Mouse (Mus musculus) liver, embryonic 15.5 days (tissue): ENCODE results near the gene Gpr89. TPM values are rescaled to one million over a fixed set of nuclear protein-coding genes. Genes with fewer than 3 reads are reported as not detected.

Source experiments
- ATAC-seq: fragments of 200-750 bp; cut with Nextera tagmentation; 2 replicates; pipeline ENCODE4 v1.8.0; 2017; ENCODE audit warnings: moderate number of reproducible peaks, mild to moderate bottlenecking, moderate library complexity; ENCODE audit not compliant: insufficient read depth
- H3K27ac ChIP-seq: fragments of 300-500 bp; sonication (generic); replicated peaks from 2 replicates; pipeline ENCODE4 v1.5.1; 2015; ENCODE audit warnings: mild to moderate bottlenecking, inconsistent platforms
- H3K27me3 ChIP-seq: fragments of 300-500 bp; sonication (generic); 2 replicates; pipeline ENCODE4 v1.6.1; 2015; ENCODE audit warnings: mild to moderate bottlenecking, inconsistent platforms
- H3K36me3 ChIP-seq: fragments of 300-500 bp; sonication (generic); replicated peaks from 2 replicates; pipeline ENCODE4 v1.6.1; 2015; ENCODE audit warnings: moderate library complexity, mild to moderate bottlenecking, inconsistent platforms
- H3K4me1 ChIP-seq: fragments of 300-500 bp; sonication (generic); replicated peaks from 2 replicates; pipeline ENCODE4 v1.6.1; 2015; ENCODE audit warnings: inconsistent platforms
- H3K4me2 ChIP-seq: fragments of 300-500 bp; sonication (generic); 2 replicates; pipeline ENCODE4 v1.6.1; 2015; ENCODE audit warnings: moderate library complexity, mild to moderate bottlenecking, inconsistent platforms
- H3K4me3 ChIP-seq: fragments of 300-500 bp; sonication (generic); replicated peaks from 2 replicates; pipeline ENCODE4 v1.5.1; 2015; ENCODE audit warnings: mild to moderate bottlenecking, inconsistent platforms
- H3K9ac ChIP-seq: fragments of 300-500 bp; sonication (generic); 2 replicates; pipeline ENCODE4 v1.6.1; 2015; ENCODE audit warnings: moderate library complexity, mild to moderate bottlenecking, inconsistent platforms
- H3K9me3 ChIP-seq: fragments of 300-500 bp; sonication (generic); replicated peaks from 2 replicates; pipeline ENCODE4 v1.6.1; 2016; ENCODE audit warnings: inconsistent platforms
- WGBS: fragments of 180-500 bp; shearing (Covaris S2); methylation state at CpG from one replicate; pipeline ENCODE4 v1.1.7; 2015; ENCODE audit warnings: mixed read lengths; ENCODE audit not compliant: insufficient replicate concordance; 5-methylcytosine and 5-hydroxymethylcytosine counted together
- polyA plus RNA-seq: library from polyadenylated mRNA; unstranded; fragments of >200 nt; fragmentation: Nextera tagmentation; extraction: Ambion mirVana; gene quantifications from 2 replicates; pipeline ENCODE4 v1.2.1, GENCODE M21; 2015

Gene Gpr89
- polyA plus RNA-seq = 22.3 and 23.6 TPM in 2 replicates

DNA sequence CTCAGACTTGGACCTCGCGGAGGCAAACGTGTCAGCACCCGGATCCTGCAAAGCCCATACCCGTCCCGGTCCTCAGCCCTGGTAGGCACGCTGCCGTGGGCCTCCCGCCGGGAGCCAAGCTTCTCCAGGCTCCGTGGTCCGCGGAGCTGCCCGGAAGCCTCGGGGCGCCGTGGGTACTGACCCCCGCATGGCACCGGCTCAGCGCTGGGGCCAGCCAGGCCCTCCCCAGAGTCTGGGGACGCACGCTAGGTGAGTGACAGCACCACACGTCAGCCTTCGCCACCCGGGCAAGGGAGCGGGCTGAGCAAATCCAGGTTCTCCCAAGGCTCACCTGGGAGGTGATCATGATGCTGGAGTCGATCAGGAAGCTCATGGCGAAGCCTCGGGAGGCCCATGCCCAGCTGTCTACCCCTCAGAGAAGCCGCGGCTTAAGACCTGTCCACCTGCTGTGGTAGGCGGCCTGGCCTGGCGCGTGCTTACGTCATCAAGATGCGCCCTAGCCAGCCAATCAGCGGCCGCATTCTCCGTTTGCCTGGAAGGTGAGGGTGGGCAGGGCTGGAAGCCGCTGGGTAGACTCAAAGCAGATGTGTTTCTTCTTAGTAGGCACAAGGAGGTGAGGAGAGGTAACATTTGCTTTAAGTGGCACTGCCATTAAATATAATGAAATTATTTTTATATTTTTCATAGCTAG lies at the start of gene Gpr89:
Gene Gpr89 (minus strand): TSS at position 496 of the 691 bp plus-strand sequence.
- Histone ChIP-seq H3K36me3 (no peaks in the 10 kb centered on the region), H3K9ac (peak within 1 kb of the TSS; percentile 87), H3K4me3 (peak within 1 kb of the TSS; percentile 75), H3K27me3 (peaks cover 11% of the 10 kb centered on the region; the same call in 1 of the 2 replicates), H3K27ac (peak within 1 kb of the TSS; percentile 43), H3K9me3 (no peaks in the 10 kb centered on the region), H3K4me1 (peaks cover 28% of the 10 kb centered on the region), H3K4me2 (peak within 1 kb of the TSS; percentile 93)
- WGBS = under 1% methylated on average over 40 of the region's 40 CpGs
- peak; percentile 96 for ATAC-seq

DNA sequence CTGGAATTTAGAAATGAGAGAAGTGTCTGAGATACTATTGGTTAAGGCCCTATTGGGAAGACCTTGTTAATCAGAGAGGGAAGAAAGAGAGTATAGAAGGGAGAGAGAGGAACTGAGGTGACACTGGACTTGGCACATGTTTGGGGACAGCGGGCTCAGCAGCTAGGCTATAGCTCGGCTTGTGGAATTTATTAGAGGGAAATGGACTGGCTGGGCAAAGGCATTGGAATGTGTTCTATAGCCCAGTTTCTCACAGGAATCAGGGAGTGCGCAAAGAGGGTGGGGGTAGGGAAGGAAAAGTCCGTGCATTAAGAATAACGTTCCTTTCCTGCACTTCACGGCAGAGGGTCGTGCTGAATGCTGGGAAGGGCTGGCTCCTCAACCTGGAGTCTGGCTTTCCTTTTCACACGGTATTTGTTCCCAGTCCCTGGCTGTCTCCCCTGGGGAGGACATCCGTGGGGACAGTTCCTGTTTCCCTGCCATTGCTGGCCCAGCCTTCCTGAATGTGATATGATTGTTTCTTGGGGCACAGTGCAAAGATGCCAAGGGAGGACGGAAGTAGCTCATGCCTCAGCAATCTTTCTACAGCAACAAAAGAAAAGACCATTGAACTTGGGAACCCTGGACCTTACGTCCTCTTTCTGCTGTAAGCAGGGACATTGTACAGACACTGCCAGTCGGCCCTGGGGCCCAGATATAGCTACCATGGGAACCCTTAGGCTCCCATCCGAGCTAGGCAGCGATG lies 48.5 kb upstream of the Gpr89 start:
- H3K9me3 ChIP-seq = no peaks in the 10 kb centered on the region
- H3K4me3 ChIP-seq = no peak overlapping the region
- no peak overlapping the region for H3K4me2 ChIP-seq
- H3K27ac ChIP-seq = no peak overlapping the region
- ATAC-seq = peak; percentile 34; the same call in 1 of the 2 replicates
- H3K9ac ChIP-seq = no peak overlapping the region
- 32% methylated on average over 14 of the region's 14 CpGs for WGBS
- no peaks in the 10 kb centered on the region for H3K36me3 ChIP-seq
- H3K4me1 ChIP-seq = no peaks in the 10 kb centered on the region
- H3K27me3 ChIP-seq = no peaks in the 10 kb centered on the region

DNA sequence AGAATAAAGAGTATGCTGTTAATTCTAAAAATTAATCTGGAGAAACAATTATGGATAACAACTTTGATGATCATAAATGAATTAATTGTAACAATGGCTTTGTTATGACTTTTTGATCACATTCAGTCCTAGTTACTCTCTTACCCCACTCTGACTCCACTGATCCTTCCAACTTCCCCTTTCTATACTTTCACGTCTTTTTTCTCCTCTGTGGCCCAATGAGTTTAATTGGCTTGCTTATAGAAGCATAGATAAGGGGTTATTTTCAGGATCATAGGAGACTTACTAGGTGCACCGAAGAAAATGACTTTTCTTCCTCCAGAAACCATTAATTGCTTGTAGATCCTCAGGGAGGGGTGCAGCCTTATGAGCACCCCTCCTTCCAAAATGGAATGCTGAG lies 37.6 kb upstream of the Gpr89 start:
- no peak for ATAC-seq
- WGBS = 52% methylated on average over 2 of the region's 2 CpGs
- Histone ChIP-seq H3K4me1 (no peaks in the 10 kb centered on the region), H3K4me3 (no peak overlapping the region), H3K27me3 (0 out of 2 replicates have a peak, but pooled peaks cover 2% of the 10 kb centered on the region), H3K9ac (no peak overlapping the region), H3K36me3 (no peaks in the 10 kb centered on the region), H3K9me3 (no peaks in the 10 kb centered on the region), H3K4me2 (no peak overlapping the region), H3K27ac (no peak overlapping the region)

DNA sequence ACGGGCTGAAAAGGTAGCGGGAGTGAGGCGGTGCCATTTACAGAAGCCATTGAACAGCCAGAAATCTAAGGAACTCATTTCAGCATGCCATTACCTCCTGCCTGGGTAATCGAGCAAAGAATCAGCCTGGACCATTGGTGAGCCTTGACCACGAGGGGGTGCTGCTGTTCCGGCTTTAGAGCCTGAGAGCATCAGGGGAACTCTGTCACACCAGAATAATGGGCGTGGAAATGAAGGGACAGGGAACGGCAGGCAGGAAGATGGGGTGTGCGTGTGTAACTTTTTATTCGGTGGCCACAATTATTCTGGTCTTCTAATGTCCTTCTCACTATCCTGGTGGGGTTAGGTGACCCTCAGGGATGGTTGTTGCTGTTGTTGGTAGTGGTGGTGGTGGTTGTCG lies 33.6 kb upstream of the Gpr89 start:
- no peak overlapping the region for H3K4me3 ChIP-seq
- ATAC-seq = no peak
- 9% methylated on average over 11 of the region's 11 CpGs for WGBS
- H3K9me3 ChIP-seq = no peaks in the 10 kb centered on the region
- no peak overlapping the region for H3K9ac ChIP-seq
- H3K4me2 ChIP-seq = no peak overlapping the region
- no peak overlapping the region for H3K27ac ChIP-seq
- H3K36me3 ChIP-seq = no peaks in the 10 kb centered on the region
- H3K27me3 ChIP-seq = peaks cover 11% of the 10 kb centered on the region
- no peaks in the 10 kb centered on the region for H3K4me1 ChIP-seq

DNA sequence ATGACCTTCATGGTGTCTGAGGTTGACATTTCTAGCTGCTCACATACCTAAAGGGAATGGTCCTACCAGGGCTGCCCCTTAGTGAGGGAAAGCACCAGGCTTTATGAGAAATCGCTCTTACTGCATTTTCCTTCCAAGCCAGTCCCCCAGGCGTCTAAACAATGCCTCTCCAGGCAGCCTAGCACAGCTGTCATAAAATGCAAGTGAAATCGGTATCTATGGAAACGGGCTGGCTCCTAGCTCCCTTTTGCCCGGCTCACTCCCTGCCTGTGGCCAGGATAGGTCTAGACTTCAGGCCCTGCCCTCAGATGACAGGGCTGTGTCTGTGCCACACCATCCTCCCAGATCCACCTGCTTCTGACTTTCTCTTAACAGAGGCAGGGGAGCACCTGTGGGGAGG lies 32.5 kb upstream of the Gpr89 start:
- Histone ChIP-seq H3K9me3 (no peaks in the 10 kb centered on the region), H3K36me3 (no peaks in the 10 kb centered on the region), H3K27me3 (peaks cover 12% of the 10 kb centered on the region), H3K27ac (no peak overlapping the region), H3K4me3 (no peak overlapping the region), H3K9ac (no peak overlapping the region), H3K4me1 (no peaks in the 10 kb centered on the region), H3K4me2 (no peak overlapping the region)
- no peak for ATAC-seq
- WGBS = 30% methylated on average over 5 of the region's 5 CpGs

DNA sequence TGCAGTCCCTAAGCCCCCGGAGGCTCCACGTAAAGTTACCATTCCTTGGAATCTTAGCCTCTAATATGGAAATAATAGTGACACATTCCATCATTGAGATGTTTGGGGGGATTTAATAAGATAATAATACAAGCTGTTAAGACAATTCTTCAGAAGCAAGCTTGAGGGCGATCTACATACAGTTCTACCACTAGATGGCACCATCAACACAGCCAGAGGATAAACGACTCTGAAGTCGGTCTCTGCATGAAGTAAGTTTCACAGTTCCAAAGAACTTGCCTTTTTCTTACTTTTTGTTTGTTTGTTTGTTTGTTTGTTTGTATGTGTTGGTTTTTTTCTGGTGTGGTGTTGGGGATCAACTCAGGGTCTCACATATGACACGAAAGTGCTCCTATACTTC lies 31.1 kb upstream of the Gpr89 start:
- H3K9ac ChIP-seq = no peak overlapping the region
- no peak overlapping the region for H3K27ac ChIP-seq
- ATAC-seq = no peak
- H3K4me3 ChIP-seq = no peak overlapping the region
- no peaks in the 10 kb centered on the region for H3K36me3 ChIP-seq
- no peaks in the 10 kb centered on the region for H3K4me1 ChIP-seq
- H3K4me2 ChIP-seq = no peak overlapping the region
- 7% methylated on average over 6 of the region's 6 CpGs for WGBS
- H3K27me3 ChIP-seq = peaks cover 14% of the 10 kb centered on the region
- H3K9me3 ChIP-seq = no peaks in the 10 kb centered on the region

DNA sequence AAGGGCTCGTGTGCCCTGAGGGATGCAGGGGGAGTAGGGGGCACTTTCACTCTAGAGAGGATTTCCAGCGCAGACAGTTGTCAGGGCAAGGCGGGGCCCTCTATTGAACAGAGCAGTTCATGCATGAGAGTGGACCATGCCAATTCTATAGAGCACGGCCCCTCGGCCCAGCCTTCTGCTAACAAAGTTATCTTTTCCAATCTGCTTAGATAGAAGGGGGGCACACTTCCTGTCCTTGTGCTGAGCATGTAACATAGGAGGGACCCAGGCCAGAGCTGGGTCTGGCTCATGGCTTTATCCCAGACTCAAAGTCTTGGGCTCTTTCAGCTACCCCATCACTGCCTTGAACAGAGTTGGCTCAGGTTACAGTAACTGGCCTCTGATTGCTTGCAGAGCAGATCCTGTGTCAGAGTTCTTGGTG lies 26.1 kb upstream of the Gpr89 start:
- 47% methylated on average over 5 of the region's 5 CpGs for WGBS
- no peaks in the 10 kb centered on the region for H3K36me3 ChIP-seq
- no peaks in the 10 kb centered on the region for H3K9me3 ChIP-seq
- H3K9ac ChIP-seq = no peak overlapping the region
- no peak overlapping the region for H3K4me2 ChIP-seq
- H3K27me3 ChIP-seq = 0 out of 2 replicates have a peak, but pooled peaks cover 3% of the 10 kb centered on the region
- no peaks in the 10 kb centered on the region for H3K4me1 ChIP-seq
- H3K27ac ChIP-seq = no peak overlapping the region
- no peak overlapping the region for H3K4me3 ChIP-seq
- no peak for ATAC-seq

DNA sequence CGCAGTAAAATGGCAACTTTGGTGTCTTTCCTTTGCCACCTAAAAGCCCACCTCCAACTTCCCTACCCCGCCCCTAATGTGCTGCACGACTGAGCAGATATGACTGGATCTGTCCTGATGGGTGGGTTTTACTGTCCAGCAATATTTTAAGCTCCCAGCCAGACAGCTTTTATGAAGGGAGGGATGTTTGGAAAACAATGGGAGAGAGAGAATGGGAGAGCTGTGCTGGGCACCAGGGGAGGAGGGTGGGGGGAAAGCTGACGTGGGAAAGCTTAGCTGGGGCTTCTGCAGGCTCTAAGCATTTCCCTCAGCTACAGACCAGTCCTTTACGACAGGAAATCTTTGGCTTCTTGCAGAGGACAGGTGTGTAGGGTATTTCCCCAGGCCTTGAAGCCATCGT lies 20.8 kb upstream of the Gpr89 start, which contains the start of gene Gja8:
Gene Gja8 (minus strand): TSS at position 101 of the 400 bp plus-strand sequence.
- H3K4me3 ChIP-seq = no peak within 1 kb of the TSS
- ATAC-seq = no peak
- H3K27me3 ChIP-seq = no peaks in the 10 kb centered on the region
- no peak within 1 kb of the TSS for H3K9ac ChIP-seq
- H3K4me2 ChIP-seq = no peak within 1 kb of the TSS
- H3K4me1 ChIP-seq = no peaks in the 10 kb centered on the region
- H3K9me3 ChIP-seq = no peaks in the 10 kb centered on the region
- WGBS = 43% methylated on average over 6 of the region's 6 CpGs
- no peak within 1 kb of the TSS for H3K27ac ChIP-seq
- H3K36me3 ChIP-seq = no peaks in the 10 kb centered on the region

DNA sequence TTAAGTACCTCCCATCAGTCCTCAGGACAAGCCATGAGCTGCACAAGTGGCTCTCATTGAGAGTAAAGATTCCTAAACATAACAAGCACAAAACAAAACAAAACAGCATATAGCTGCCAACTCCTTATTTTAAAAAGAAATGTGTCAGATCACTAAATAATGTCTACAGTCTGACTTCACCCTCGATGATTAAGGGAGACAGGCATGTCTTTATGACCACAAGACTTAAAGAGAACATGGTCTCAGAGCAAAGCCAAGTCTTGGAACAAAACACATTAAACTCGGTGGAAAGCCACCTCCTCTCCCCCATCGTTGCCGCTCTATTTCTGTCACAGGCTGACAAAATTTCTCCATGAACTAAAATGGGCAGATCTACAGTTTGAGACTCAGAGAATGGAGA lies 19.5 kb upstream of the Gpr89 start:
- Histone ChIP-seq H3K9ac (no peak overlapping the region), H3K9me3 (no peaks in the 10 kb centered on the region), H3K4me1 (no peaks in the 10 kb centered on the region), H3K27ac (no peak overlapping the region), H3K27me3 (no peaks in the 10 kb centered on the region), H3K36me3 (no peaks in the 10 kb centered on the region), H3K4me3 (no peak overlapping the region), H3K4me2 (no peak overlapping the region)
- 70% methylated on average over 4 of the region's 4 CpGs for WGBS
- no peak for ATAC-seq

DNA sequence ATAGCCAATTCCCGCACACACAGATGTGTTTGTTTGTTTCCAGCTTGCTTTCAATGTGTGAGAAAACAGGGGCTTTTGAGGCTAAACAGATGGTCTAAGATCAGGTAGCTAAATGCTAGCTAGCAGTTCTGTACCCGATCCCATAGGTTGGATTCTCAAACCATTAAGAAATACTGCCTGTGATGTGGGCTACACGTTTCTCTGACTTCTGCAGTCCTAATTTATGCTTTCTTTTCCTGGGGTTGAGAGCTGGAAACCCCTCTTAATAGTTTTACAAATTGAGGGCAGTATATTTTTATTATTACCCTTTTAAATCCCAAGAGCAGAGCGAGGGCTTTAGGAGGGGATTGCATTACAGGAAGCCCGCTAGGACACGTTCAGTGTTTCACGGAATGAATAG lies 15.8 kb upstream of the Gpr89 start:
- H3K27me3 ChIP-seq = no peaks in the 10 kb centered on the region
- no peak for ATAC-seq
- 55% methylated on average over 7 of the region's 7 CpGs for WGBS

DNA sequence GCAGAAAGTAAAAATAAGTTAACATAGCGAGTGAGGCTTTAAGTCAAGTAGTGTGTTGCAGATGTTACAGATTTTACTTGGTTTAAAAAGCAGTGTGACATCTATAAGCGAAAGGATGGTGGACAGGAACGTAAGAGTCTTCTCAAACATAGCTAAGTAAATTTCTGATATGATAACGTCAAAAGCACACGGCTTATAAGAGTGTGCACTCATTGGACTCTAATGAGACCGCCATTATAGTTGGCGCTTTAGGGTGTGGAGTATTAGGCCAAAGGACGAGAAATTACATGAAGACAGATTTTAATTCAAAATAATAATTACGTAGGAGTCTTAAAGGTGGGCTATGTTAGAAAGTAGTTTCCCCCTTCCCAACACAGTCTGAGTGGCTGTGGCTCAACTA lies 446 bp upstream of the Gpr89 start:
- H3K27me3 ChIP-seq = peaks cover 14% of the 10 kb centered on the region; the same call in 1 of the 2 replicates
- peak overlapping the region; percentile 75 for H3K4me3 ChIP-seq
- no peak overlapping the region for H3K27ac ChIP-seq
- H3K4me2 ChIP-seq = peak overlapping the region; percentile 93
- WGBS = 35% methylated on average over 9 of the region's 9 CpGs
- no peaks in the 10 kb centered on the region for H3K9me3 ChIP-seq
- no peak for ATAC-seq
- no peaks in the 10 kb centered on the region for H3K36me3 ChIP-seq
- peak overlapping the region; percentile 87 for H3K9ac ChIP-seq
- peaks cover 28% of the 10 kb centered on the region for H3K4me1 ChIP-seq

More for the DNA sequence above, 15.8 kb upstream of the Gpr89 start:
- no peaks in the 10 kb centered on the region for H3K9me3 ChIP-seq
- no peak overlapping the region for H3K4me2 ChIP-seq
- no peak overlapping the region for H3K27ac ChIP-seq
- H3K4me1 ChIP-seq = no peaks in the 10 kb centered on the region
- H3K4me3 ChIP-seq = no peak overlapping the region
- no peak overlapping the region for H3K9ac ChIP-seq
- no peaks in the 10 kb centered on the region for H3K36me3 ChIP-seq
